Mouse (Mus musculus) intestine, embryonic 16.5 days (tissue): Measurements from ENCODE around the gene Selenbp1. TPM values are rescaled to one million over a fixed set of nuclear protein-coding genes. Genes with fewer than 3 reads are reported as not detected.

Source experiments
- ATAC-seq: fragments of 200-750 bp; cut with Nextera tagmentation; 2 replicates; pipeline ENCODE4 v1.8.0; 2017; ENCODE audit warnings: moderate TSS enrichment, moderate library complexity
- H3K27ac ChIP-seq: fragments of 300-500 bp; sonication (generic); 2 replicates; pipeline ENCODE4 v1.5.1; 2014; ENCODE audit warnings: mild to moderate bottlenecking, low read length
- H3K27me3 ChIP-seq: fragments of 300-500 bp; sonication (generic); replicated peaks from 2 replicates; pipeline ENCODE4 v1.6.1; 2014; ENCODE audit warnings: low read length, control low read depth, mixed read lengths; ENCODE audit not compliant: control insufficient read depth, insufficient read depth
- H3K36me3 ChIP-seq: fragments of 300-500 bp; sonication (generic); 2 replicates; pipeline ENCODE4 v1.6.1; 2014; ENCODE audit warnings: low read length, control low read depth; ENCODE audit not compliant: control insufficient read depth, insufficient read depth
- H3K4me1 ChIP-seq: fragments of 300-500 bp; sonication (generic); 2 replicates; pipeline ENCODE4 v1.6.1; 2014; ENCODE audit warnings: low read length, control low read depth, mixed read lengths; ENCODE audit not compliant: control insufficient read depth, insufficient read depth
- H3K4me2 ChIP-seq: fragments of 300-500 bp; sonication (generic); 2 replicates; pipeline ENCODE4 v1.6.1; 2014; ENCODE audit warnings: low read depth, low read length, control low read depth
- H3K4me3 ChIP-seq: fragments of 300-500 bp; sonication (generic); 2 replicates; pipeline ENCODE4 v1.5.1; 2014; ENCODE audit warnings: mild to moderate bottlenecking, low read length
- H3K9ac ChIP-seq: fragments of 300-500 bp; sonication (generic); 2 replicates; pipeline ENCODE4 v1.6.1; 2014; ENCODE audit warnings: low read depth, low read length
- H3K9me3 ChIP-seq: fragments of 300-500 bp; sonication (generic); 2 replicates; pipeline ENCODE4 v1.6.1; 2016; ENCODE audit warnings: low read length, control low read depth; ENCODE audit not compliant: control insufficient read depth
- WGBS: fragments of 180-500 bp; shearing (Covaris S2); extraction: QIAGEN DNeasy Blood & Tissue Kit; methylation state at CpG from one replicate; pipeline ENCODE4 v1.1.7; 2014; 5-methylcytosine and 5-hydroxymethylcytosine counted together
- polyA plus RNA-seq: library from polyadenylated mRNA; unstranded; fragments of >200 nt; fragmentation: Nextera tagmentation; extraction: Ambion mirVana; gene quantifications from 2 replicates; pipeline ENCODE4 v1.2.1, GENCODE M21; 2015

Gene Selenbp1
- polyA plus RNA-seq, 1 experiment from 2014 or later, result 157 TPM

GRCm38 (mm10) chr3:94964989-94965388, 32.1 kb downstream of the Selenbp1 start:
- no peak overlapping the region for H3K27ac ChIP-seq
- H3K36me3 ChIP-seq, result no peaks in the 10 kb centered on the region
- no peak for ATAC-seq
- WGBS, result 97% methylated on average over 1 of the region's 1 CpGs
- no peaks in the 10 kb centered on the region for H3K27me3 ChIP-seq
- no peaks in the 10 kb centered on the region for H3K4me1 ChIP-seq
- H3K9ac ChIP-seq, result no peak overlapping the region
- H3K9me3 ChIP-seq, result no peaks in the 10 kb centered on the region
- no peak overlapping the region for H3K4me2 ChIP-seq
- no peak overlapping the region for H3K4me3 ChIP-seq

GRCm38 (mm10) chr3:94965878-94966277, 33.0 kb downstream of the Selenbp1 start:
- no peak for ATAC-seq
- 48% methylated on average over 1 of the region's 1 CpGs for whole genome bisulfite sequencing

GRCm38 (mm10) chr3:94972552-94972951, 39.7 kb downstream of the Selenbp1 start:
- Histone ChIP-seq H3K9me3 (no peaks in the 10 kb centered on the region), H3K27me3 (no peaks in the 10 kb centered on the region), H3K36me3 (no peaks in the 10 kb centered on the region), H3K4me2 (no peak overlapping the region), H3K9ac (no peak overlapping the region), H3K27ac (no peak overlapping the region), H3K4me1 (peaks cover 8% of the 10 kb centered on the region; the same call in 1 of the 2 replicates), H3K4me3 (no peak overlapping the region)
- no peak for ATAC-seq
- 77% methylated on average over 3 of the region's 3 CpGs for WGBS

More at GRCm38 (mm10) chr3:94965878-94966277, 33.0 kb downstream of the Selenbp1 start:
- Histone ChIP-seq H3K4me3 (no peak overlapping the region), H3K4me1 (no peaks in the 10 kb centered on the region), H3K36me3 (no peaks in the 10 kb centered on the region), H3K27ac (no peak overlapping the region), H3K4me2 (no peak overlapping the region), H3K27me3 (no peaks in the 10 kb centered on the region), H3K9me3 (no peaks in the 10 kb centered on the region), H3K9ac (no peak overlapping the region)

- Histone ChIP-seq H3K9ac (peak overlapping the region; percentile 63; the same call in 1 of the 2 replicates), H3K27ac (no peak overlapping the region), H3K36me3 (no peaks in the 10 kb centered on the region), H3K4me1 (peaks cover 8% of the 10 kb centered on the region; the same call in 1 of the 2 replicates), H3K4me3 (no peak overlapping the region; the same call in 1 of the 2 replicates), H3K9me3 (no peaks in the 10 kb centered on the region), H3K27me3 (no peaks in the 10 kb centered on the region), H3K4me2 (peak overlapping the region; percentile 64)
- no peak for ATAC-seq
- WGBS, result 84% methylated on average over 5 of the region's 5 CpGs
These were observed 40.8 kb downstream of the Selenbp1 start for GRCm38 (mm10) chr3:94973620-94974019.

GRCm38 (mm10) chr3:94974026-94974527, 41.2 kb downstream of the Selenbp1 start:
- Histone ChIP-seq H3K4me1 (peaks cover 8% of the 10 kb centered on the region; the same call in 1 of the 2 replicates), H3K27me3 (no peaks in the 10 kb centered on the region), H3K4me3 (peak overlapping the region; percentile 69), H3K27ac (peak overlapping the region; percentile 35; the same call in 1 of the 2 replicates), H3K9me3 (no peaks in the 10 kb centered on the region), H3K4me2 (peak overlapping the region; percentile 64), H3K36me3 (no peaks in the 10 kb centered on the region), H3K9ac (peak overlapping the region; percentile 63)
- 16% methylated on average over 9 of the region's 9 CpGs for WGBS
- ATAC-seq, result peak; percentile 48

GRCm38 (mm10) chr3:94974528-94975422, 41.9 kb downstream of the Selenbp1 start, which contains the start of gene Pi4kb:
TSS of gene Pi4kb (plus strand) at chr3:94974731.
- Histone ChIP-seq H3K4me3 (peak within 1 kb of the TSS; percentile 69), H3K9me3 (no peaks in the 10 kb centered on the region), H3K4me2 (peak within 1 kb of the TSS; percentile 64), H3K4me1 (peaks cover 8% of the 10 kb centered on the region; the same call in 1 of the 2 replicates), H3K27ac (peak within 1 kb of the TSS; percentile 95), H3K27me3 (no peaks in the 10 kb centered on the region), H3K9ac (peak within 1 kb of the TSS; percentile 85), H3K36me3 (no peaks in the 10 kb centered on the region)
- peak; percentile 94 for ATAC-seq
- WGBS, result under 1% methylated on average over 57 of the region's 57 CpGs

GRCm38 (mm10) chr3:94984312-94984711, 51.5 kb downstream of the Selenbp1 start:
- Histone ChIP-seq H3K4me2 (no peak overlapping the region), H3K4me1 (peaks cover 29% of the 10 kb centered on the region), H3K9me3 (no peaks in the 10 kb centered on the region), H3K27me3 (no peaks in the 10 kb centered on the region), H3K27ac (no peak overlapping the region), H3K36me3 (peaks cover 3% of the 10 kb centered on the region; the same call in 1 of the 2 replicates), H3K9ac (no peak overlapping the region), H3K4me3 (no peak overlapping the region)
- no peak for ATAC-seq
- WGBS, result 90% methylated on average over 11 of the region's 11 CpGs

GRCm38 (mm10) chr3:94985513-94985912, 52.7 kb downstream of the Selenbp1 start:
- Histone ChIP-seq H3K4me1 (peaks cover 31% of the 10 kb centered on the region), H3K4me3 (no peak overlapping the region), H3K4me2 (no peak overlapping the region), H3K9ac (no peak overlapping the region), H3K27ac (no peak overlapping the region), H3K27me3 (no peaks in the 10 kb centered on the region), H3K9me3 (no peaks in the 10 kb centered on the region), H3K36me3 (peaks cover 3% of the 10 kb centered on the region; the same call in 1 of the 2 replicates)
- no peak for ATAC-seq
- 98% methylated on average over 2 of the region's 2 CpGs for WGBS

- H3K4me2 ChIP-seq, result no peak overlapping the region
These were observed 54.7 kb downstream of the Selenbp1 start for GRCm38 (mm10) chr3:94987578-94987977.

More at GRCm38 (mm10) chr3:94987578-94987977, 54.7 kb downstream of the Selenbp1 start:
- H3K4me3 ChIP-seq, result no peak overlapping the region
- H3K4me1 ChIP-seq, result peaks cover 31% of the 10 kb centered on the region
- no peaks in the 10 kb centered on the region for H3K9me3 ChIP-seq
- H3K27me3 ChIP-seq, result no peaks in the 10 kb centered on the region
- peak overlapping the region; percentile 55 for H3K27ac ChIP-seq
- H3K9ac ChIP-seq, result 0 out of 2 replicates have a peak overlapping the region, but pooled peaks have one; percentile 7
- peaks cover 3% of the 10 kb centered on the region; the same call in 1 of the 2 replicates for H3K36me3 ChIP-seq
- ATAC-seq, result peak; percentile 88
